Mouse (Mus musculus) forelimb bud, embryonic 11.5 days (tissue): ENCODE results near the gene Rph3al.
A peak's percentile ranks its signal among the peaks of the same experiment; 100 is the strongest.

Experiments used
- DNase-seq: peaks from one replicate; pipeline ENCODE4 v3.0.0-alpha.2; 2012; ENCODE audit warnings: low read depth, low spot score

Rph3al gene

GRCm38 (mm10) chr11:75906556-75906955 lies 31.7 kb downstream of the Rph3al start:
- DNase-seq = no peak

- no peak for DNase-seq
Observed at GRCm38 (mm10) chr11:75904982-75905381, 33.2 kb downstream of the Rph3al start.

- DNase-seq = no peak
Observed at GRCm38 (mm10) chr11:75904501-75904900, 33.7 kb downstream of the Rph3al start.

GRCm38 (mm10) chr11:75903486-75903885 lies 34.7 kb downstream of the Rph3al start:
- peak; percentile 40 for DNase-seq

- DNase-seq = no peak
Observed at GRCm38 (mm10) chr11:75901339-75901738, 36.9 kb downstream of the Rph3al start.

GRCm38 (mm10) chr11:75899676-75900075 lies 38.6 kb downstream of the Rph3al start:
- DNase-seq = no peak

GRCm38 (mm10) chr11:75898532-75898931 lies 39.7 kb downstream of the Rph3al start:
- no peak for DNase-seq

- no peak for DNase-seq
Observed at GRCm38 (mm10) chr11:75894791-75895420, 43.3 kb downstream of the Rph3al start.

- no peak for DNase-seq
Observed at GRCm38 (mm10) chr11:75893956-75894355, 44.3 kb downstream of the Rph3al start.

GRCm38 (mm10) chr11:75887349-75887748 lies 50.9 kb downstream of the Rph3al start:
- DNase-seq = no peak

- DNase-seq = no peak
Observed at GRCm38 (mm10) chr11:75881234-75881633, 57.0 kb downstream of the Rph3al start.

- DNase-seq = no peak
Observed at GRCm38 (mm10) chr11:75880064-75880463, 58.2 kb downstream of the Rph3al start.

GRCm38 (mm10) chr11:75878460-75878859 lies 59.8 kb downstream of the Rph3al start:
- DNase-seq = no peak

GRCm38 (mm10) chr11:75876043-75876780 lies 62.0 kb downstream of the Rph3al start:
- DNase-seq = no peak

GRCm38 (mm10) chr11:75871688-75872087 lies 66.5 kb downstream of the Rph3al start:
- no peak for DNase-seq

- DNase-seq = no peak
Observed at GRCm38 (mm10) chr11:75870947-75871346, 67.3 kb downstream of the Rph3al start.

GRCm38 (mm10) chr11:75870386-75870785 lies 67.8 kb downstream of the Rph3al start:
- DNase-seq = no peak

- no peak for DNase-seq
Observed at GRCm38 (mm10) chr11:75869898-75870297, 68.3 kb downstream of the Rph3al start.

- DNase-seq = no peak
Observed at GRCm38 (mm10) chr11:75866861-75867260, 71.4 kb downstream of the Rph3al start.

GRCm38 (mm10) chr11:75865859-75866258 lies 72.4 kb downstream of the Rph3al start:
- DNase-seq = peak; percentile 26

GRCm38 (mm10) chr11:75865253-75865619 lies 73.0 kb downstream of the Rph3al start:
- DNase-seq = no peak

GRCm38 (mm10) chr11:75864529-75865252 lies 73.5 kb downstream of the Rph3al start:
- no peak for DNase-seq

- no peak for DNase-seq
Observed at GRCm38 (mm10) chr11:75862466-75862865, 75.8 kb downstream of the Rph3al start.
